Mouse (Mus musculus): Measurements from ENCODE around the gene Olfr294.

Olfr294 gene

GRCm38 (mm10) chr7:86616543-86616942 is at the start of gene Olfr294:
TSS of gene Olfr294 (minus strand) at chr7:86616643.
- H3K4me1 ChIP-seq (replicated peaks; ENCODE audit: low read depth, low read length), result no peaks in the 10 kb centered on the region
- H3K4me3 ChIP-seq (replicated peaks; ENCODE audit: low read length), result no peak within 1 kb of the TSS
- H3K27me3 ChIP-seq (ENCODE audit: insufficient read depth, low read length), result no peaks in the 10 kb centered on the region
- H3K36me3 ChIP-seq (ENCODE audit: insufficient read depth, low read length), result no peaks in the 10 kb centered on the region
- no peak for TF ChIP-seq CTCF (conservative IDR thresholded peaks at IDR 0.05; ENCODE audit: low read length)
- TF ChIP-seq NANOG (IDR thresholded peaks at IDR 0.05; ENCODE audit: borderline replicate concordance, low read length), result no peak
- TF ChIP-seq POU5F1 (IDR thresholded peaks at IDR 0.05; ENCODE audit: borderline replicate concordance, low read length), result no peak
- no peaks in the 10 kb centered on the region for H3K9me3 ChIP-seq (ENCODE audit: low read length)

GRCm38 (mm10) chr7:86648761-86649160 is 32.3 kb upstream of the Olfr294 start, which contains the start of gene Olfr293:
TSS of gene Olfr293 (plus strand) at chr7:86649061.
- Histone ChIP-seq H3K36me3 (ENCODE audit: insufficient read depth, low read length) (no peaks in the 10 kb centered on the region), H3K4me3 (replicated peaks; ENCODE audit: low read length) (no peak within 1 kb of the TSS), H3K27me3 (ENCODE audit: insufficient read depth, low read length) (no peaks in the 10 kb centered on the region), H3K9me3 (ENCODE audit: low read length) (no peaks in the 10 kb centered on the region), H3K4me1 (replicated peaks; ENCODE audit: low read depth, low read length) (no peaks in the 10 kb centered on the region)
- TF ChIP-seq CTCF (conservative IDR thresholded peaks at IDR 0.05; ENCODE audit: low read length) (no peak), NANOG (IDR thresholded peaks at IDR 0.05; ENCODE audit: borderline replicate concordance, low read length) (no peak), POU5F1 (IDR thresholded peaks at IDR 0.05; ENCODE audit: borderline replicate concordance, low read length) (no peak)

- Histone ChIP-seq H3K9me3 (ENCODE audit: low read length) (no peaks in the 10 kb centered on the region), H3K4me3 (replicated peaks; ENCODE audit: low read length) (no peak within 1 kb of the TSS), H3K27me3 (ENCODE audit: insufficient read depth, low read length) (no peaks in the 10 kb centered on the region), H3K4me1 (replicated peaks; ENCODE audit: low read depth, low read length) (no peaks in the 10 kb centered on the region), H3K36me3 (ENCODE audit: insufficient read depth, low read length) (no peaks in the 10 kb centered on the region)
- TF ChIP-seq POU5F1 (IDR thresholded peaks at IDR 0.05; ENCODE audit: borderline replicate concordance, low read length), result no peak
- no peak for TF ChIP-seq NANOG (IDR thresholded peaks at IDR 0.05; ENCODE audit: borderline replicate concordance, low read length)
- no peak for TF ChIP-seq CTCF (conservative IDR thresholded peaks at IDR 0.05; ENCODE audit: low read length)
Measured at GRCm38 (mm10) chr7:86583562-86583961, 32.9 kb downstream of the Olfr294 start, which contains the start of gene Olfr295. TSS of gene Olfr295 (plus strand) at chr7:86583862.
